Mouse (Mus musculus) gastrocnemius, adult 8-10 months (tissue): ENCODE measurements around the gene Btbd11. TPM values are rescaled to one million over a fixed set of nuclear protein-coding genes. Genes with fewer than 3 reads are reported as not detected.
A peak's percentile ranks its signal among the peaks of the same experiment; 100 is the strongest.

Experiments used
- DNase-seq, 2 experiments: peaks; one replicate each; pipeline ENCODE4 v3.0.0; 2022; ENCODE audit warnings: low spot score in 2 of 2
- total RNA-seq, 4 experiments: library from RNA; stranded (reverse); gene quantifications; 2 replicates each; pipeline ENCODE4 v1.2.4; 2022

Btbd11 gene
- under 1 TPM; 0.29 to 0.75 (median 0.57) TPM for total RNA-seq

DNA sequence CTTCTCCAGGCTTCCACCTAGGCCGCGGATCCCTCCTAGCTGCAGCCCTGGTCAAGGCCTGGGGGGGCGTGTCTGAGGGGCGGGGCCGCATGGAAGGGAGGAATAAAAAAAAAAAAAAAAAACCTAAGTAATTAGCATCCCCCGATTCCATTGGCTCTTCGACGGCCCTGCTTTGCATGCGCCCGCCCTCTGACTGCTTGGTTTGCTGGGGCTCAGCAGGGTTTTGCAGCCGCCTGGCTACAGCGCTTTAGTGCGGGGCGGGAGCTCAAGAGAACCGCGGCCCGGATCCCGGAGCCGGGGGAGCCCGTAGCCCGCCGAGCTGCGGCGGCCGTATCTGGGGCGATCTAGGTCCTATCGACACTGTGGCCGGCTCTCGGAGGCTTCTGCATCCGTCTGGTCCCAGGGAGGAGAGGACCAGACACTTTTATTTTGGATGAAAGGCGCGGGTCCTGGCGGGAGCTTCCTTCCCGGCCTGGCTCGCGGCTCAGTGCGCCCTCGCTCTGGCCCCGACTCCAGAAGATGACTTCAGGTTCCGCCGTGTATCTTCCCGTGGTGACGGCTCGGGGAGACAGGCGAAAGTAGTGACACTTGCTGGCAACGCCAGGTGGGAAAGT lies at the start of gene Btbd11:
TSS of gene Btbd11 (plus strand) at position 210 of the 614 bp plus-strand sequence.
- DNase-seq, result peak; percentile 81 to 87

DNA sequence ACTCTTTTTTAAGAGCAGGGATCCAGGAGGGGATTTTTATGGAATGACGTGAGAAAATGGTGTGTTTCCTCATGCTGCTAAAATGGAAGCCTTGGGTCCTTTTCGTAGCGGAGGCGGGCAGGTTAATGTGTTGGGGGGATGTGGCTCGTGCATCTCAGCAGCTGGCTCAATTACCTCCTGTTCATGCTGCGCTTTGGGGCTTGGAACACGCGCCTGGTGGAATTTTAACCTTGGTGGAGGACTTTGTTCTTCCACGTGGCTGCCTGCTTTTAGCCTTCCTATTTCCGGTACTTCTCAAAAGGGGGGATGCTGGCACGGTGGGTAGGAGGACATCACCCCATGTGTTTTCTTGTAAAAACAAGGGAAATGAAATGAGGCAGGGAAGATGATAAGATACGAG lies 47.9 kb upstream of the Btbd11 start:
- DNase-seq, result no peak

DNA sequence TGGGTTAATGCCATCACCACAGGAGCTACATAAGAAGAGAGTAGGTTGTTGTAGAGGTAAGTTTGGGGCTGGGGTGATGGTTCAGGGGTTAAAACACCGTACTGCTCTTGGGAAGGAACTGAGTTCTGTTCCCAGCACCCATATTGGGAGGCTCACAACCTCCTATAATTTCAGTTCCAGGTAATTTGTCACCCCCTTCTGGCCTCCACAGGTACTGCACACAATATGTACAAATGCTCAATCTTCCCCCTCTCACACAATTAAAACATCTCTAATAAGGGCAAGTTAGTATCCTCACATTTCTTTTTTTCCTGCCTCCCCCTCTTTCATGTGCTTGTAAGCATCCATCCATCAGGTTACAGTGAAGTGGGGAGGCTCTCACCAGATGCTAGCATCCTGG lies 44.7 kb upstream of the Btbd11 start:
- DNase-seq, result no peak

DNA sequence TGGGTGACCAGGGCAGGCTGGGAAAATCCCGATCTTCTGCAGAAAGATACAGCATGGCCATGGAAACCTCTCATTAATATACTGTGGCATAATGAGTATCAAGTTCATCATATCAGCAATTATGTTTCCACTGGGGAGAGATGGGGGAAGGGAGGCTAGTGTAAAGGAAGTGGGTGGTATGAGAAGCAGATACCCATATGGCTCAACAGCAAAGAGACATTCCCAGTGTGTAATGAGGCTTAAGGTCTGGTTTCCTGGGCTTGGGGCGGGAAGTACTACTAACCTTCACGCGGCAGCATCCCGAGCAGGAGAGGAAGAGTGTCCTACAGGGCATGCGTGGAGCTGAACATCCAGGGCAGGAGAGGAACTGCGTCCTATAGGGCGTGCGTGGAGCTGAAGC lies 39.4 kb upstream of the Btbd11 start:
- no peak for DNase-seq

DNA sequence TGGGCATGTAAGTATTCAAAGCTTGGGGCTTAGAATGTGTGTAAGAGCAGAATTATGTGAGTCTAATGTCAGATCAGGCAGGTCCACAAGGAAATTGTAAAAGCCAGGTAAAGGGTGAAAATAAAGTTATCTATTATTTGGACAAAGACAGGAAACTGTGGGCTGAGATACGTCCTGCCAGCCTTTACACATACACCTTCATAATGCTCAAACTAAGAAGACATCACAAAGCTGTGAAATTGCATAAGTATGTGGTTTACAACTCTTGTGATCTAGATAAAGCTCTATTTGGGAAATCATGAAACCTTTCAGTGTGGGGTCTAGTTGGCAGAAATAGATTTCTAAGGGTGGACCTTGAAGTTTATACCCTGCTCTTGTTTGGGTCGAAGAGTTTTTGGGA lies 34.1 kb upstream of the Btbd11 start:
- no peak for DNase-seq

DNA sequence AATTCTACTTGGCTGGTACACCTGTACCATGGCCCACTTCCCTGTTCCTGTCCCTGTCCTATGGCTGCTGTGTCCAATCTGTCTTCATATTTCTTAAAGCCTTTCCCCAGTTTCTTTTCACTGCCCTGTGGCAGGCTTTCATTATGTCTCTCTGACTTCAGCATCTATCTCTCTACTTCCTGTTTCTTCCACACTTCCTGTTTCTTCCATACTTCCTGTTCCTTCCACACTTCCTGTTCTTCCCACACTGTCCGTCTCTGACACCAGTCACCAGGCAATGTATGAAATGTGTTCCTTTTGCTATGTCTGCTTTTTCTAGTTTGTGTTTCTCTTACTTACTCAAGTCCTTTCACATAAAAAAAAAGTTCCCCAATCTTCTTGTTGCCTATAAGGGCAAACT lies 32.3 kb upstream of the Btbd11 start:
- DNase-seq, result no peak

DNA sequence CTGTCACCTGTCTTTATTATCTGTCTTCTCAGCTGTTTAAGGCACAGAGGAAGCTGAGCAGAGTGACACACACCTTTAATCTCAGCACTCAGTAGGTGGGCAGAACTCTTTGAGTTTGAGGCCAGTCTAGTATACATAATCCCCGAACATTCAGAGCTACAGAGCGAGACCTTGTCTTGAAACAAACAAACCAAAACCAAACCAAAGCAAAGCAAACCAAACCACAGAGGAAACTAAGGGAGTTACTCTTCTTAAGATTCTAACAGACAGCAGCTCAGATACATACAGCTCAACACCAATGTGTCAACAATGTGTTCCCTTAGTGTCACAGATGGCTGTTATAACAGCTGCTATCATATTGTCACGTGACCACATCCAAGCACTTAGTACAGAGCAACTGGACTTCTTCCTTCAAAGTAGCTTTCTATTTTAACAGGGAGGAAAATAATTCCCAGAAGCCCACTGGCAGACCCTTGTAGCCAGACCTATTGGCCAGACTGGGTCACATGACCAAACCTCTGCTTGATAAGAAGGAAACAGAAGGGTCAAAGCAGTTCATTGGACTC lies 27.0 kb upstream of the Btbd11 start:
- DNase-seq, result no peak

DNA sequence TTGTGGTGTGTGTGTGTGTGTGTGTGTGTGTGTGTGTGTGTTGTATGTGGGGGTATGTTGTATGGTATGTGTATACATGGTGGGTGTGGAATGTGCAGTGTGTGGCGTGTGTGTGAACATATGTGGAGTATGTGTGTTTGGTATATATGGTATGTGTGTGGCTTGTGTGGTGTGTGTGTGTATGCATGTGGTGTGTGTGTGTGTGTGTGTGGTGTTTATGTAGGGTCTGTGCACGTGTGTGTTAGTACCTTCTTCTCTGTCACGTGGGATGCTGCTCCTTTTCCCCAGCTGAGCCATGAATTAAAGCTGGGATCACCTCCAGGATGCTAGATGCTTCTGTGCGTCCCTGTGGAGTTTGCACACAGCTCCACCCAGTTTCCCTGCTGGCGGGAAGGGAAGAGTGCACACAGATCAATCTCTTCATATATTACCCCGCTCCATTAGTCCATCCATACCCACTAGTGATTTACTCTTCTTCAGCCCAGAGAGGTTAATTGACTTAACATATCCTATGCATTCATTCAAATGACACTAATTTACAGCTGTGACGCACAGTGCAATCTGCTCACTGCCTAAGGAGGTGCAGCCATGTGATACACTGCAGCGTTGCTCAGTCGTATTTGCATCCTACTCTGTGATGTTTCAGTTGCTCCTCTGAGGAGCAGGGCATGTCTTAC lies 23.7 kb upstream of the Btbd11 start:
- DNase-seq, result no peak

DNA sequence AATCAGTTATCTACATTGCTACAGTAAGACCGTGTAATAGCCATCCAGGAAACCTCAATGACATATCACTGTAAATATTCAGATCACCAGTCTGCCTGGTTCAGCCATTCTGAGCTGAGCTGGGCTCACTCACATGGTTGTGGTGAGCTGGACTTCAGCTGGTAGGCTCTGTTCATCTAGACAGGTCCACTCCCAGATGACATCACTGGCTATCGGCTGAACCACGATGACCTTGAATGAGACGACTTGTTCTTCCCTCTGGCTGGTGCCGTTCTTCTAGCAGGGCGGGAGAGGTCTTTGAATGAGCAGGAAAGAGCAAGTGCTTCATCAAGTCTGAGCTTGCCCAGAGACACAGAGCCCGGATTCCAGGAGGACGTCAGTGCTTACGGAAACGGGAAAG lies 19.7 kb upstream of the Btbd11 start:
- DNase-seq, result no peak

DNA sequence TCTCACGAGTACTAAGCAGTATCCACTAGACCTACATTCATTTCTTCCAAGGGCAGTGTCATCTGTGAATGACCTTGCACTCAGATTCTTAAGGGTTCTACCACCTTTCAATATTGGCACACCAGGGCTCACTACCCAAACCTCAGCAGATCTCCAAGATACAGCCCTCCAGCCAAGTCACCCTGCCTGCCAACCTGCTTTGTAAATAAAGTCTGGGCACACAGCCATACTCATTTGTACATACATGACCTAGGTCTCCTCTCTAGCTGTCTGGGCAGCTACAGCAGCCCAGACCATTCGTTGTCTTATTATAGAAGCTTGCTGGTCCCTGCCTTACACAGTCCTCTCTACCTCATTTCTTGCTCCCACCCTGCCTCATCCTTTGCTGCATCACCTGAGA lies 15.3 kb upstream of the Btbd11 start:
- DNase-seq, result no peak

DNA sequence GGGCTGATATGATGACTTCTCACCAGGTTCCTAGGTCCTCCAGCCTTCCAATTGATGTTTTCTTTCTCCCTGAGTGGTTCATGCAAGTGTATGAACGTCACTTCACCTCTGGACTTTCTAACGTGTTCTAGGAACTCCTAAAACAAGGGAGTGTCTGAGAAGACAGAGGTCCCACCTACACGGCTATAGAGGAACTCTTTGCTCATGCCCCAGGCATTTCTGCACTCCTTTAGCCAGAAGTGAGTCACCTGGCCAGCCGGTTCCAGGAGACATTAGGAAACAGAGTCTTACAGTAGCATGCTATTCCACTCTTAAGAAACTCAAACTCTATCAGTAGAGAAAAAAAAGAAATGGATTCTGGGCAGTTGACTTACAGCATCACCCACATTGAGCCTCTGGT lies 14.5 kb upstream of the Btbd11 start:
- no peak for DNase-seq

DNA sequence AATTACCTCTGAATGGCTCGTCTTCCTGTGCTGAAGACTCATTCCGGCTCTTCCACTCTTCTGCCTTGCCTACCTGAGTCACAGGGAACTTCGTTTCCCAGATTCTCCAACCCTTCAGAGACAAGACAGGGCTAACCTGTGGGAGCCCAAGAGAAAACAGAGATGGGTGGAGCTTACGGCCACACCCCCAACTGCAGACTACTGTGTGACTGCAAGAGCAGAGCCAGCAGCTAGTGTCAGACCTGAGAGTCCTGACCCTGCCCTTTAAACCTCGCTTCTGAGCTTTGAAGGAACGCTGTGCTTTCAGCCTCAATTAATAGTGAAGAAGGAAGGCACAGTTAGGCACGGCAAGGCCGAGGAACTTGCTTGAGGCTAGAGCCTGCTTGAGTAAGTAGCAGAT lies 7.6 kb upstream of the Btbd11 start:
- no peak for DNase-seq

DNA sequence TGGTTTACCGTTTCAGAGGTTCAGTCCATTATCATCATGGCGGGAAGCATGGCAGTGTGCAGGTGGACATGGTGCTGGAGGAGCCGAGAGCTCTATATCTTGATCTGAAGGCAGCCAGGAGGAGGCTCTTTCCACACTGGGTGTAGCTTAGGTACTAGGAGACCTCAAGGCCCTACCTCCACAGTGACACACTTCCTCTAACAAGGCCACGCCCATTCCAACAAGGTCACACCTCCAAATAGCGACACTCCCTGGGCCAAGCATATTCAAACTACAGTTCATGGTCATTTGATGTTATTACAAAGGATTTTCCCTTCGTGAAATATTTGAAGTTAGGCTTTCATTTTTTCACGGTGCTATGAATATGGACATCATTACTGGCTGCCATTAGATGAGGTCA lies 3.6 kb upstream of the Btbd11 start:
- no peak for DNase-seq

DNA sequence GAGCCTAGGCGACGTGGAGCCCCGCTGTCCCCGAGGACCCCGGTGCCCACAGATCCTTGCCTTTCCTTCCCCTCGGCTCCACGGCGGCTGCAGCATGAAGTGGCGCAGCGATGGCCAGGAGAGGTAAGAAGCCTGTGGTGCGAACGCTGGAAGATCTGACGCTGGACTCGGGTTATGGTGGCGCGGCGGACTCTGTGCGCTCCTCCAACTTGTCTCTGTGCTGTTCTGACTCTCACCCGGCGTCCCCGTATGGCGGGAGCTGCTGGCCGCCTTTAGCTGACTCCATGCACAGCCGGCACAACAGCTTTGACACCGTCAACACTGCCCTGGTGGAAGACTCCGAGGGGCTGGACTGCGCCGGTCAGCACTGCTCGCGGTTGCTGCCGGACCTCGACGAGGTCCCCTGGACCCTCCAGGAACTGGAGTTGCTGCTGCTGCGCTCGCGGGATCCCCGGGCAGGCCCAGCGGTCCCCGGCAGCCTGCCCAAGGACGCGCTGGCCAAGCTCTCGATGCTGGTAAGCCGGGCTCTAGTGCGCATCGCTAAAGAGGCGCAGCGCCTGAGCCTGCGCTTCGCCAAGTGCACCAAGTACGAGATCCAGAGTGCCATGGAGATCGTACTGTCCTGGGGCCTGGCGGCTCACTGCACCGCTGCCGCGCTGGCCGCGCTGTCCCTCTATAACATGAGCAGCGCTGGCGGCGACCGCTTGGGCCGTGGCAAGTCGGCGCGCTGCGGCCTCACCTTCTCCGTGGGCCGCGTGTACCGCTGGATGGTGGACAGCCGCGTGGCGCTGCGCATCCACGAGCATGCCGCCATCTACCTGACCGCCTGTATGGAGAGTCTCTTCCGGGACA lies 831 bp downstream of the Btbd11 start:
- peak; percentile 4 to 22 for DNase-seq

DNA sequence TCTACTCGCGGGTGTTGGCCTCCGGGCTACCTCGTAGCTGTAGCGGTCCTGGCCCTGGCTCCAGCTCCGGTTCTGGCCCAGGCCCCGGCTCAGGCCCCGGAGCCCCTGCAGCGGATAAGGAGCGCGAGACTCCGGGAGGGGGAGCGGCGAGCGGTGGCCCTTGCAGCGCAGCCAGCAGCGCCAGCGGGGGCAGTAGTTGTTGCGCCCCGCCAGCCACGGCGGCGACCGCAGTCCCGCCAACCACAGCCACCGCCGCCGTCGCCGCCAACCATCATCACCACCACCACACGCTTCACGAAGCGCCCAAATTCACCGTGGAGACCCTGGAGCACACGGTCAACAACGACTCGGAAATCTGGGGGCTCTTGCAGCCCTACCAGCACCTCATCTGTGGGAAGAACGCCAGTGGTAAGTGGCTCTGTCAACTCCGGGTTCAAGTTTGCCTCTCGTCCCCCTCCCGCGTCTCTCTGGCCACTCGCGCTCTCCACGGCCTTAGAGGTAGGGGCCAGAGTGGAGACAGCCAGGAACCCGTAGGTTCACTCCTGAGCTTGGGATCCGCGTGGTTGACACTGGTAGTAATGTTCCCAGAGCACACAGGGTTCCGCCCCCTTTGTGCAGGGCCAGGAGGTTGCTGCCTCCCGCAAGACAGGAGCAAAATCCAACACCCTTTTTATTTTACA lies 1.6 kb downstream of the Btbd11 start:
- peak in 1 of 2 experiments; percentile 3 for DNase-seq

DNA sequence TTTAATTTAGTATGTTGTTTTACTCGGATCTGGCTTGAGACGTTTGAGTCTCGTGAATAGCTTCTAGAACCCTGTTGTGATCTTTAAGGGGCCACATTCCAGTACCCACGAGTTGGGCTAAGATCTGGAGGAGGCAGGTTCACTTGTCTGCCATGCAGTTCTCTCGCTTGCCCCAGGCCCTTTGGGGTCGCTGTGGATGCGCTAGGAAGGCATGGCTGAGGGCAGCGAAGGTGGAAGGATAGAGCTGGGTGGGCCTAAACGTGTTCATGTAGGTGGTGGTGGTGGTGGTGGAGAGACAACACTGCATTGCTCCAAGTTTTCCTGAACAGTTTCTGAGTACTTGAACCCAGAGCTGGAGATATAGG lies 2.1 kb downstream of the Btbd11 start:
- no peak for DNase-seq

DNA sequence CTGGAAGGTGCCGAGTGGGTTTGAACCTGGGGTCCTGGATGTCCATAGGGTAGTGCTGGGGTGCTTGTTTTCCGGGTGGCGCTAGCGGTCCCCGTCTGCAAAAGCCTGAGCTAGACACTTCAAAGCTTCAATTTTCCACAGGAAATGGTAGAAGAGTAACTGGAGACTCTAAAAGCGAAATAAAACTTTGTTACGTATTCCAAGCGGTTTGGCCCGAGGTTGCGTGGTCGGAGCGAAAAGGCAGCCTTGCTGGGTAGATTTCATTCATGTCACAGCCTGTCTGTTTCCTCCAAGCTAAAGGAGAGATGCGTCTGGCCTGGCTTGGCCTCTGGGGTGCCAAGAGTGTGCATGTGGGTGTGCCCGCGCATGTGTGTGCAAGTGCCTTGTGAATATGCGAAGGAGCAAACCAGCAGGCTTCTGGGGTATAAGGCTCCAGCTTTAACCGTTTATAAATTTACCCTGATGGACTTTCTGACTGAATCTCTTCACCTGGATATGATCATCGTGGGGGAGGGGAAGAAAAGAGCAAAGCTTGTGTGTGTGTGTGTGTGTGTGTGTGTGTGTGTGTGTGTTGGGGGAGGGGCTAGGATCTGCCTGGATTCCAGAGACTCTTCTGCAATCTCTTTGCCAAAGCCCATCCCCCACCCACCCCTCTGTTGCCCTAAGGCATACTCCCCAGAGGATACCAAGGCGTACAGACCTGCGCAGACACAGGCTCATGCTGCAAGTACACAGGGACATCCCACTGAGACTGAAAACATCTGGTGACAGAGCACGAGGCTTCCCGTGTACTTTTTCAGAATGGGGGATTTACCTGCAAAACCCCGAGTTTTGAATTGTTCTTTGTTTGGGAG lies 2.9 kb downstream of the Btbd11 start:
- DNase-seq, result no peak

DNA sequence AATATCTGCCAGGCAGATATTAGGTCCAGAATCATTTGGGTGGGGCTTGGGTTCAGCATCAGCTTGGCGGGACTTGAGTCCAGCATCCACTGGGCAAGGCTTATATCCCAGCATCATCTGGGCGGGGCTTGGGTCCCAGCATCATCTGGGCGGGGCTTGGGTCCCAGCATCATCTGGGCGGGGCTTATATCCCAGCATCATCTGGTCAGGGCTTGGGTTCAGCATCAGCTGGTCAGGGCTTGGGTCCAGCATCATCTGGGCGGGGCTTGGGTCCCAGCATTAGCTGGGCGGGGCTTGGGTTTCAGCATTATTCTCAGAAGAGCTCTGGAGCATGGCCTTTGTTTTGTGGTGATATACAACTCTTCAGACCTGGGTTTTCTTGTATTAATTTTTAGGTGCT lies 6.4 kb downstream of the Btbd11 start:
- DNase-seq, result no peak

DNA sequence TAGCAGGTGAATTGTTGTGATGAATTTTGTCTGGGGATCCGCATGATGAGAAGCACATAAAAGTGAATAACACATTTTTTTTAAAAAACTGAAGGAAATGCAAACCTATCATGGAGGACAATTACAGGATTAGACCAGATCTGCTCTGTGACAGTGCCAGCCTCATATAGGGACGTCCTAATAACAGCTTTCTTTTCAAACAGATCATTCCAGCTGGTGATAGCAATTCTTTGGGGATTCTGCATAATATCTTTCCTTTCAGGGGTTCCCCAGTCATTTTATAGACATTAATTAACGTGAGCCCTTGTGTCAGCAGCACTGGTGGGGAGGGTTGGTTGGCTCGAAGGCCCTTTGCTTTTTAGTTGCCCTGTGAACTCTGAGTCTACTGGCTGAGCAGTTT lies 7.9 kb downstream of the Btbd11 start:
- no peak for DNase-seq

DNA sequence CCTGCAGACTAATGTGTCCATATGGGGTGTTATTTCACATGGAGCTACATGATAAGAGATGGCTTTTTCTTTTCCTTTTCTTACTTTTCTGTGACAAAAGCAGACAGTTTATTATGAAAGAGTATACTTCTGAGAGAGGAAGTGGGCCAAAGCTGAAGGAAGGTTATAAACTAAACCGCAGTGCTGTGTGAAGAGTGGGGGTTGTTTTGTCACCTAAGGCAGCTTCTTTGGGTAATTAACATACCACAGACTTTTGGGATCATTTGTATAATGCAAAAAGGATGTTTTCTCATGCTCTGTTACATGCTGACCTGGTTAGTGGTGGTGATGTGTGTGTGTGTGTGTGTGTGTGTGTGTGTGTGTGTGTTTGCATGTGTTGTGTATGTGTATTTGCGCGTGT lies 24.5 kb downstream of the Btbd11 start:
- DNase-seq, result no peak
